Mouse (Mus musculus): ENCODE data around the gene Ppp1r12c. TPM values are rescaled to one million over a fixed set of nuclear protein-coding genes. Genes with fewer than 3 reads are reported as not detected.

The Ppp1r12c gene
- total and polyA plus RNA-seq, 3 experiments: 64.2 to 153 TPM; not detected in 1

DNA sequence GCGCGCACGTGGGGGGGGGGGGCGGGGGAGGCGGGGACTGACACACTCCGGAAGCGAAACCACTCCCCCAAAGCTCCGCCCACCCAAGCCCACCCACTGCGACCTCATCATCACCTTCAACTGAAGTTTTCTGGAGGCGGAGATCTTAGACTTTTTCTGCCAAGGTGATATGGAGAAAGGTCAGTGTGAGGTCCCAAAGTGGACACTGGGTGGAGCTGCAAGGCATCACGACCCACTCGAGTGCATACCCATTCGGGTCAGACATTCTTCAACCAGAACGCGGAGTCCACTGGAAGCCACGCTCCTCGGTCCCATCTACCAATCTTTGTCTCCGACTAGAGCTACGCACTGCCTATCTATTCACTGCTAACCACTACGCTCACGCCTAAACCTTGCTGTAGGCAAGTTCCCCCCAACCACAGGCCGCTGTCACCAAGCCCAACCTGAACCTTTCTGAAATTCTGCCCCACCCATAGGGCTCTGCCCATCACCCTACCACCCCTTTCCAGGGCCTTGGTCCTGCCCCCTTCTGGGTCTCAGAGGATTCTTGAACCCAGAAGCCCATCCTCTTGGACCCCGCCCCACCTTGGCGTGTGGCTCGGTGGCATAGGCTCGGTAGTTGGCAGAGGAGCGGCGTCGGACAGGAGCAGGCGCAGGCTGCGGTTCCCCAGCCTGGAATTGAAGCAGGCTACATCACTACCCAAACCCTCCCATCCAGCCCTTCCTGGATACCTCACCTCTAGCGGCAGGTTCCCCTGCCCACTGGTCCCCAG lies 19.9 kb upstream of the Ppp1r12c start (continued):
- TF ChIP-seq HCFC1 (IDR thresholded peaks at IDR 0.05; ENCODE audit: low read depth, low read length) (peak; percentile 48; the same call in 1 of the 2 replicates), NRF1 (IDR thresholded peaks at IDR 0.05; ENCODE audit: insufficient read depth, low read depth, low read length, poor library complexity, severe bottlenecking) (peak; percentile 42; the same call in 1 of the 2 replicates), JUND (IDR thresholded peaks at IDR 0.05; ENCODE audit: low read depth, low read length) (no peak), MEF2A (IDR thresholded peaks at IDR 0.05; ENCODE audit: extremely low read depth, insufficient replicate concordance, low read depth, low read length, poor library complexity, severe bottlenecking) (no peak), MXI1 (IDR thresholded peaks at IDR 0.05; ENCODE audit: low read depth, low read length) (peak; percentile 65; the same call in 1 of the 2 replicates), UBTF (IDR thresholded peaks at IDR 0.05; ENCODE audit: borderline replicate concordance, insufficient read depth, low read depth, low read length) (0 out of 2 replicates have a peak, but pooled peaks have one; percentile 47), ZC3H11A (IDR thresholded peaks at IDR 0.05; ENCODE audit: low read depth, low read length) (no peak), CHD2 (IDR thresholded peaks at IDR 0.05; ENCODE audit: low read length) (no peak), ZNF384 (IDR thresholded peaks at IDR 0.05; ENCODE audit: low read depth, low read length) (no peak), EP300 (IDR thresholded peaks at IDR 0.05; ENCODE audit: low read depth in 1 of 2, low read length in 2 of 2) (no peak; a peak in 3 of 4 replicates), RCOR1 (IDR thresholded peaks at IDR 0.05; ENCODE audit: low read depth, low read length) (peak; percentile 42; the same call in 1 of the 2 replicates), USF2 (IDR thresholded peaks at IDR 0.05; ENCODE audit: borderline replicate concordance in 1 of 2, insufficient read depth in 1 of 2, low read depth in 1 of 2, low read length in 2 of 2) (no peak), MYB (IDR thresholded peaks at IDR 0.05; ENCODE audit: low read depth, low read length) (no peak), CHD1 (IDR thresholded peaks at IDR 0.05; ENCODE audit: low read depth, low read length) (no peak), MAZ (IDR thresholded peaks at IDR 0.05; ENCODE audit: low read depth, low read length) (no peak; the same call in none of the 2 replicates), SMC3 (IDR thresholded peaks at IDR 0.05; ENCODE audit: low read depth, low read length) (peak; percentile 15), CTCF (IDR thresholded peaks at IDR 0.05 in 2 of 3, conservative IDR thresholded peaks at IDR 0.05 in 1 of 3; ENCODE audit: control insufficient read depth in 1 of 3, insufficient read depth in 1 of 3, low read depth in 2 of 3, low read length in 3 of 3, poor library complexity in 1 of 3, severe bottlenecking in 1 of 3) (no peak), GABPA (IDR thresholded peaks at IDR 0.05; ENCODE audit: low read depth, low read length) (no peak), NELFE (IDR thresholded peaks at IDR 0.05; ENCODE audit: low read depth, low read length) (peak; percentile 29; the same call in 1 of the 2 replicates), SIN3A (IDR thresholded peaks at IDR 0.05; ENCODE audit: low read length) (peak; percentile 73)

DNA sequence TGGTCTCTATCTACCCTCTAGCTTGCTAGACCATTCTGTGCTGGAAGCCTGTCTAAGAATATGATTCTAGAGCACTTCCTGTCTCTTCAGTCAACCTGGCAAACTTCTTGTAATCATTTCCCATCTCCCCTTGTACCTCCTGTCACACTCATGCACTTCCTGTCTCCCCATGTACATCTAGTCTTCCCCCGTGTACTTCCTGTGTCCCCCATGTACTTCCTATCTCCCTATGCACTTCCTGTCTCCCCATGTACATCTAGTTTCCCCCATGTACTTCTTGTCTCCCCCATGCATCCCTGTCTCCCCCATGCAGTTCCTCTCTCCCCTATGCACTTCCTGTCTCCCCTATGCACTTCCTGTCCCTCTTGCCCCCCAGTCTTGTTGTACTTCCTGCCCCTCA lies 17.0 kb upstream of the Ppp1r12c start:
- H3K79me2 ChIP-seq (ENCODE audit: control insufficient read depth, insufficient read depth, low read length, poor library complexity): peaks cover 12% of the 10 kb centered on the region
- no peaks in the 10 kb centered on the region for H3K27me3 ChIP-seq (ENCODE audit: control insufficient read depth in 1 of 2, insufficient read depth in 2 of 2, low read length in 2 of 2)
- peaks cover 0 to 9% of the 10 kb centered on the region in 2 experiments; a peak in 1 of 4 replicates for H3K36me3 ChIP-seq (ENCODE audit: control insufficient read depth in 1 of 2, insufficient read depth in 2 of 2, low read length in 2 of 2)
- H3K4me3 ChIP-seq (ENCODE audit: control insufficient read depth in 1 of 2, insufficient read depth in 1 of 2, low read depth in 2 of 2, low read length in 2 of 2): no peak overlapping the region
- no peak overlapping the region for H3K9ac ChIP-seq (ENCODE audit: control insufficient read depth, low read depth, low read length, poor library complexity, severe bottlenecking)
- DNase-seq (ENCODE audit: low read depth, low spot score): peak; percentile 46
- H3K4me1 ChIP-seq (ENCODE audit: control insufficient read depth in 1 of 2, insufficient read depth in 2 of 2, low read length in 2 of 2): peaks cover 2 to 19% of the 10 kb centered on the region in 2 experiments; a peak in 3 of 4 replicates
- H3K9me3 ChIP-seq (replicated peaks; ENCODE audit: insufficient read depth, low read length): no peaks in the 10 kb centered on the region
- 0 out of 2 replicates have a peak, but pooled peaks have one; percentile 33 for TF ChIP-seq ELF1 (IDR thresholded peaks at IDR 0.05; ENCODE audit: low read depth, low read length)
- no peak for TF ChIP-seq ZKSCAN1 (IDR thresholded peaks at IDR 0.05; ENCODE audit: low read depth, low read length)
- no peak overlapping the region for H3K27ac ChIP-seq (ENCODE audit: control insufficient read depth, low read depth, low read length)

All from MEL (cell line).